Mouse (Mus musculus) spleen, postnatal 4 days (tissue): ENCODE measurements around the gene Pde4b.

Experiments used
- DNase-seq, 2 experiments: peaks; one replicate each; pipeline ENCODE4 v3.0.0; 2022; ENCODE audit warnings: low spot score in 2 of 2

The Pde4b gene

DNA sequence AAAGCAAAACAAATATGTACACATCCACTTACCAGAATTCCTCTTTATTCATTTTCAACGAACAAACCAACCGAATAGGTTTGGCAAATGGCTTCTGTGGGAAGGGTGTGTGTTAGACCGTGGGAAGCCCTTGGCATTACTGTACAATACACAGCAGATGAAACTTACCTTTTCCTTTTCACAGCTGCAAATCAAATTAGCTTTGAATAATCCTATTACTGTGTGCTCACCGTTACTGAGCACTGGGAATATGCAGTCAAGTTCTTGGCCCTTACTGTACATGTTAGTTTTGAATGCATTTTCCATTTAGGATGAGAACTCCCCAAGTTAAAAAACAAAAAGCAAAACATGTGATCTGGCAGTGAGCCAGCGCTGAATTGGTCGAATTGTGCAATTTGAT lies 199.8 kb downstream of the Pde4b start:
- DNase-seq: no peak

DNA sequence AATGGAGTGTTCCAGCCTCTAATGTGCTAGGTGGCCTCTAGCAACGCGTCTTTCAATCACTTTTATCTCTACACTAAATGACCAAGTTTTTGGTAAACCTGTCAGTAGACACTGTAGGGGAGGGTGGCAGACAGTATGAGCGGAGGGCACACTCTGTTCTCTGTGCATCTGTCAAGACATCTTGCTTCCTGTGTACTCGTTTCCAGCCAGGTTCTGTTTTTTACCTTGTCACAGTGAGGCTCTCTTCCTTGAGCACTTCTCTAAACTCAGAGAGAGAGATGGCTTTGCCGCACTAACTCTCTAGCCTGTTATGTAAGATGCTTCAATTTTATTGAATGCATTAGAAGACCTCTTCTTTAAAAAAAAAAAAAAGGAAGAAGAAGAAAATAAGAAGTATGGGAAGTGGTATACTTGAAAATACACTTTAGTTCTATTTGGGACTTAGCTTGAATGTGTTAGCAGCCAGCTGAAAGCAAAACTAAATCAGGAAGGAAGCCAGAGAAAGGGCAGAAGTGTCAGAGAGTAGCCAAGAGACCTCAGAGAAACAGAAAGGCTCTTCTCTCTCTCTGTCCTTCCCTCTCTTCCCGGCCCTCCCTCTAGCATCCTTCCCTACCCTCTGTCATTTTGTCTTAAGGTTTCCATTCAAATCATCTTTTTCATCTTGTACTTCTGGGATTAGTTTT lies 202.8 kb downstream of the Pde4b start:
- no peak for DNase-seq

DNA sequence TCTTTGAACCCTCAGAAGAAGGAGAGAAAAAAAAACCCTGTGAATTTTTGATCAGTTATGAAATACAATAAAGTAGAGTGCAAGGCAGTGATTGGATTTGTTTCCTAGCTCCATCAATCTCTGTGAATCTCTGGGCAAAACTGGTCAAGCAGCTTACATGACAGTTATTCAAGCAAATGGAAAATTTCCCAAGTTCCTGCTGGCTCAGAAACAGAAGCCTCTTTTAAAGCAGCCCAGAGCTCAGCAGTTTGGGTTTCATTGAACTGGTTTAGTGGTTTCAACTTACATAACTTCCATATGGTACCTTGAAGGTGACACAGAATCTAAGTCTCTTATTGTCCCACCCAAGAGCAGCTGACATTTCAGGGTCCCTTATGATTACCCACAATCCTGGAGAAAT lies 210.2 kb downstream of the Pde4b start:
- no peak for DNase-seq

DNA sequence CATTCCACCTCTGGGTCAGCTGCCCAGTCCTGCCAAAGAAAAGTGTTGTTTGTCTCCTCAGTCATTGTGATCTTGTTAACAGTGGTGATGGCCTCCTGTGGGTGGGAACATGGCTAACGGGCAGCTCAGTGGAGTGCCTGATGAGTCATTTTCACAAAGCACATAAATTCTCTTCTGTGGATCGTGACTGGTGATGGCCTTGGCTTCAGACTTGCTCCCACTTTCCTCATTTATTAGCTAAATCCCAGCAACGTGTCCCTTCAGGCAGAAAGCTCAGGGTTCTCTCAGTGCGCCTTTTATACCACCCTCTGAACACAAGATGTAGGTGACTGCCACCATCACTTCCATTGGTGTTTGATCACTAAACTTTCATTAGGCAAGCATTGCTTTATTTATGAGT lies 215.2 kb downstream of the Pde4b start:
- DNase-seq: no peak

DNA sequence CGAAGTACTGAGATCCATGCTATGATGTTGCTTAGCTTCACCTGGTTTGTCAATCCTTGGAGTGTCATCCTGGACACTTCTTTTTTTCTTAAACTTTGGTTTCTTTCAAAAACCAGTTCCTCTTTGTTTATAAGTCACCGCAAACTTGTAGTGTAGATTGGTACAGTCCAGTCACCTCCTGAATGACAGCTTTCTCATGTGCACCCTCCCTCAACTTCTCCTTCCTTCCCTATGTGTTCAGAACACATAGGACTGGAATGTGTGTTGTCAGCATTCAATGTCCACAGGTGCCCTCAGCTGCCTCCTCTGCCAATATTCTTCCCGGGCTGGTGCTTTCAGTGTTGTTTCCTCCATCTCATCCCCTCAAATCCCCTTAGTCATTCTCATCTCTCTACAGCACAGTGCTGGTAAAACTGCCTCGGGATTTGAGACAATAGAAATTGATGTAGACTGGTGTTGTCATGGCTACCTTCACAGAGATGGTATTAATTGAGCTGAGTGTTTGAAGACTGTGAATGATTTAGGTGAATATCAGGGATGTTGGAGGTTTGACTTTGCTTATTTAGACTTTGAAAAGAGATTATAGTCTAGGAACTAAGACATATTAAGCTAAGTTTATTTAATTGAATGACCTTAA lies 220.4 kb downstream of the Pde4b start:
- DNase-seq: no peak

DNA sequence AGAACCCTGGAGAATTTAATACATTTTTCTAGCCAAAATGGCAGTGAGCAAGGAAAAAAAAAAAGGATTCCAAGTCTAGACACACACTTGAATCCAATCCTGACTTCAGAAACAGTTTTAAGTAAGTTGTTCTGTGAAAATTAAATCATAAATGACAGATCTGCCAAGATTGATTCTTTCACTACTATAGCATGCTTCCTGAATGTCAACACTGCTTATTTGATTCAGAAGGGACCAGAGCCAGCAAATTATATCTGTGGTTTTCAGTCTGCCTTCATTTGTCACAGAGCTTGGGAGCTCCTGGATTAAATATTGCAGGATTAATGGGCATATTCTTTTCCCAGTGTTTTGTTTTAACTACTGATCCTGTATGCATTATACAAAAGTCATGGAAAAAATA lies 223.3 kb downstream of the Pde4b start:
- DNase-seq: no peak

DNA sequence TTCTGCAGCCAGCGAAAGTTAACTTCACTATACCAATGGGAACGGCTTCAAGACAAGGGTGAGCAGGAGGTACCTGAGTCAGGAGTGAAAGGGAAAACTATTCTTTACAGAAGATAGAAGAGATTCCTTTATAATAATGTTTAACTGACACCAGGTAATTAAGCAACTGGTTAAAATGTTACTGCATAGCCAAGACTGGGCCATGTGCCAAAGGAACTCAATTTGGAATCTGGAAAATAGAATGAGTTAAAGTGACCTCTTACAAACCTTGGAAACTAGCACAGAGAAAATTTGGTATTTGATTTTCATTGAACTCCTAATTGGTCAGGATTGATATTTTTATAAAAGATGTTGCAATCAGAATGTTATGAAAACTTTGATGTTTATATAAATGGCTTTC lies 228.7 kb downstream of the Pde4b start:
- DNase-seq: no peak

DNA sequence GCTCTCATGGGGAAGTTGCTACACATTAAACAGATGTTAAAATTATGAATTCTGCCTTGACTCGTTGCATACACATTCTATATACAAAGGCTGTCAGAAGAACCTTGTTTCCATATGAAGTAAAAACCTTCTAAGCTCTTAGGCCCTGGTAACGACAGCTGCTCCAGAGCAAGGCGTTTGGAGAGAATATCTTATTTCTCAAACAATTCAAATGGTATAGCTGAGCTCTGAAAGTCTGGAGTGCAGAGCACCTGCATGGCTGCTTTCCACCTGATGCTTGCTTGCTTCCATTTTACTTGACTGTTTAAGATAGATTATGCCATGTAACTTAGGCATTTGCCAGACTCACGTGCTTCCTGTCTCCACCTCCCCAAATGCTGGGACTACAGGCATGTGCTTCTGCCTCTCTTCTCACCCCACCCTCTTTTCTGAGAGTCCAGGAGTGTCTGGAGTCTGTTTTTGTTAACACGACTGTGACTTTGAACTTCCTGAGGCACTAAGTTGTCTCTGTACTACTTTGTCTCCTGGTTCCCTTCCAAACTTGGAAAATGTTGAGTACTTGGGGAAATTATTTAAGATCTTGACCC lies 229.4 kb downstream of the Pde4b start:
- DNase-seq: no peak

DNA sequence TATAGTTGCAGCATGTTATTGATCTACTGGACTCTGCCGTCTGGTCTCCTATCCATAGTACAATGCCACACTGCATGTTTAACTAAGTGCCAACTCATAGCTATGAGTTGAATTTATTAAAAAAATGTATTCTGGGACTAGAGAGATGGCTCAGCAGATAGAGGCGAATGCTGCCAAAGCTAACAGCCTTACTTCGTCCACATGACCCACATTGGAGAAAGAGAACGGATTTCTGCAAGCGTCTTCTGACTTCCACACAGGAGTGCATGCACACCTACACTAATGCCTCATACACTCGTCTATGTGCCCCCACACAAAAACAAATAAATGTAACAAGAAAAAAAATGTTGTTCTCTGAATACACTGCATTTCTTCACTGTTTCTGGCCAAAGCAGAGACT lies 231.3 kb downstream of the Pde4b start:
- no peak for DNase-seq

DNA sequence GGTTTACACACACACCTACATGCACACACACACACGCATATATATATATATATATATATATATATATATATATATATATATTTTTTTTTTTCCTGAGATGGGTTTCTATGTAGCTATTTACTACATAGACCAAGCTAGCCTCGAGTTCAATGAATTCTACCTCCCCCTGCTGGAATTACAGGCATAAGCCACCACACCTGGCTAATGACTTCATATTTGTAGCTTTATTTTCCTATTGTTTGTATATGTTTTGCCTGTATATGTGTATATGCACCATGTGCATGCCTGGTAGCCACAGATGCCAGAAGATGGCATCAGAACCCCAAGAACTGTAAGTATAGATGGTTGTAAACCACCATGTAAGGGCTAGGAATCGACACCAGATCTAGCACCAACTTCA lies 234.0 kb downstream of the Pde4b start:
- DNase-seq: no peak

DNA sequence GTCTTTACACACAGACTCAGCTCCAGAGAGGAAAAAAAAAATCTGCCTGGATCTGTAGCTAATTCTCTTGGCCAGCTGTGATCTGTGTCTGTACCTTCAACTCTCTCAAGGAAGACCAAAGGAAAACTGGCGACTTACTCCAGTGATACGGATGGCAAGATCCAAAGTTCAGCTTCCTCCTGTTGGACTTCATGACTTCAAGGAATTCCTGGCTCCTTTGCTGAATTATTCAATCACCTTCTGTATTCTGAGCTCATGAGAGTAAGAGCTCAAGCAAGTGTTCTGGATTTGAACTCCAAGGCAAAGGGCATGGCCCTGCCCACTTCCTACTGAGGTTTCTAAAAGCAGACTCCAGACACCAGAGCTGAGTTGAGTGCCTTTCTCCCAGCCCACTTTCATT lies 245.0 kb downstream of the Pde4b start:
- no peak for DNase-seq

DNA sequence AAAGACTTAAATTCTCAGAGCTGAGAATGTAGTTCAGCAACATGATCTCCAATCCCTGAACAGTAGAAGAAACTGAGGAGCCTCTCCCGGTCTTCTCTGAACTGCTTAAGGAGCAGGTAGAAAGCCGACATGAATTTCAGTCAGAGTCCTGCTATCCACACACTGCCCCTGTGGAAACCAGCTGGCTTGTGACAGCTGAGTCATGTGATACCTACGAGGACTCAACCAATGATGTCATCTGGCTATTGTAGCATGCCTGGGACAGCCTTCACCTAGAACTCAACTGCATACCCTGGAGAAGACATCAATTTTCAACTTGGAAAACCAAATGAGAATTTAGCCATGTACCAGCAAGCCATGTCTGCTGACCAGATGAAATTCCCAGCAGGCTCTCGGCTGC lies 245.5 kb downstream of the Pde4b start:
- DNase-seq: no peak

DNA sequence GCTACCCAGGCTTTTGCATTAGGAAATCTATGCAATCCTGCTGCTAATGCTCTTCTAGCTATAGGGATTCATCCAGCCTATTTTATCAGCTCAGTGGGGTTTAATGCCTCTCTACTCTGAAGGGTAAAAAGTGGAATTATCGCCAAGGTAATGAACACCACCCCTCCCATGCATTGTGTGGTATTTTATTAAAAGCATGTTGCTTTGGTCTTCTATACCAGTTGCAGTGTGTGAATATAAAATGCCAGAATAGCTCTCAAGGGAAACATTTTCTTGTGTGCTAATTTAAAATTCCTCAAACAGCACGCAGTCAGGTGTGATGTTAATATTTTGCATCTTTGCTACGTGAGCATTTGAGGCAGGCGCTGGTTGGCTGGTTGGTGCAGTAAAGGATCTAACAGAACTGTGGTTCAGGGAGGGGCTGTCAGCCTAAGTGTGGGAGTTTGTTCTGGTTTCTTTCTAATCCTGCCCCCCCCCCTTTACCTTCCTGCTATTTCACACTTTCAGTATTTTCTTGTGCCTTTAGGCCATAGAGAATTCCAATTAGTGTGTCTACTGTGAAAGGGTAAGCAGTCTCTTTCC lies 259.7 kb downstream of the Pde4b start:
- no peak for DNase-seq

DNA sequence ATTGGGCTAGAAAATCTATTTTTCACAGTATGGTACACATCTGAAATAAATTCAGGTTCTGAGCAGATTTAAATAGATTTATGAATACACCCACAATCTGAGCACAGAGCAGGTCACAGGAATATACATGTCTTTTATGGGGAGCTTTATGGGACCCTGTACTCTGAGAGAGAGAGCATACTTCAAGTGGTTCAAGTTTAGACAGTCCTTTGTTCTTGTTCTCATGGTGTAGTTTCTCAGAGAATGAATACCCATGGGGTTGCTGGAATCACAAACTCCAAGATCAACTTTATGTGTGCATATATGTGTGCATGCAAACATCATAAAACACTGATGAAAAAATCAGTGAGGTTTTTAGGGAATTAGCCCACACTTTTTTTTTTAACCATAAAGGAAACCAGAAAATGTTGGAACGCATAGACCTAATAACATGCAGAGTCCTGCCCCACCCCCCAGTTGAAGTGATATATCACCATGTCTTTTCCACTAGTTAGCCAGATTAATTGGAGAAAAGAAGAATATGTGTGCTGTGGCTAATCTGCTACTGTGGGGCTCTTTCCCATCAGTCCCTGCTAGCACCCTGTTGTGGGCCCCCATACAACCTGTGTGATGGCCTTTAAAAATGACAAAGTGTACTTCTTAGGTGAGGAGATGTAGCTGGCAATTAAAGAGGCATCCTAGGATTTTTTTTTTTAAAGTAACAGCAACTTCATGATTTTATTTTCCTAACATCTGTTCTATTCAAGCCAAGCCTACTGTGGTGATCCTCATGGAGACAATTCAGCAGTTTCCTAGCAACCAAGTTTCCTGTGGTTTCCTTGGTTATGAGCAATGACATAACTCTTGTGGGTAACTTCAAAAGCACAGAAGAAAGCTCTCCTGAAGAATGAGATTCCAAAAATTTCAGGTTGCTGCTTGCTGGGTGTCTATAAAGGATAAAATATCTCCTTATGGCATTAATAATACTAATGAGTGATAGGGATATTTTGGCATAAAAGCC lies 264.4 kb downstream of the Pde4b start:
- DNase-seq: no peak

DNA sequence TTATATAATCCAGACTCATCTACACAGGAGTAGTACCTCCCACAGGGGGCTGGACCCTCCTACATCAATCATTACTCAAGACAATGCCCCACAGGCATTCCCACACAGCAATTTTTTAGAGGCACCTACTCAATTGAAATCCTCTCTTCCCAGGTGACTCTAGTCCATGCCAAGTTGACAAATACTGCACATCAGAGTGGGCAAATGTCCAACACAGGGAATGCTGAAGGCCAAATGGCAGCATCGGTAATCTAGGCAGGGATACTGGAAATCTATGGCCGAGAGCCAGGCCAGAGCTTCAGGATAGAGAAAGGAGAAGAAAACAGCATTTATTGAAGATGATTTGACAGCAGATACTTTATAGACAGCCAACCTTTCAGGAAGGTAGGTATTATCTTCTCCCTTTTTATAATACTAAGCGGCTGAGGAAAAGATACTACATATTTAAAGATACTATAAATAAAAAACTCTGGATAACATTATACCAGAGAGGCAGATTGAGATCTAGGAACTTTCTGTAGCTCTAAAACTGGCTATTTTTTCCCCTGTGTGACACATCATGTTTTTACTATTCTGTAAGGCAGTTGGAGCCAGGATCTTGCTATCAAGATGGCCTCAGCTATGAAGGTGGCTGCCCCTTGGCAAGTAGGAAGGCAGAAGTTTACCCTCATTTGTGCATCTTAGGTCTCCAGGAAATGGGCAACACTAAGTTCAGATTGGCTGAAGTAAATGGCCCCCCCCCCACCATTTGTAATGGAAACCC lies 266.5 kb downstream of the Pde4b start:
- DNase-seq: no peak

DNA sequence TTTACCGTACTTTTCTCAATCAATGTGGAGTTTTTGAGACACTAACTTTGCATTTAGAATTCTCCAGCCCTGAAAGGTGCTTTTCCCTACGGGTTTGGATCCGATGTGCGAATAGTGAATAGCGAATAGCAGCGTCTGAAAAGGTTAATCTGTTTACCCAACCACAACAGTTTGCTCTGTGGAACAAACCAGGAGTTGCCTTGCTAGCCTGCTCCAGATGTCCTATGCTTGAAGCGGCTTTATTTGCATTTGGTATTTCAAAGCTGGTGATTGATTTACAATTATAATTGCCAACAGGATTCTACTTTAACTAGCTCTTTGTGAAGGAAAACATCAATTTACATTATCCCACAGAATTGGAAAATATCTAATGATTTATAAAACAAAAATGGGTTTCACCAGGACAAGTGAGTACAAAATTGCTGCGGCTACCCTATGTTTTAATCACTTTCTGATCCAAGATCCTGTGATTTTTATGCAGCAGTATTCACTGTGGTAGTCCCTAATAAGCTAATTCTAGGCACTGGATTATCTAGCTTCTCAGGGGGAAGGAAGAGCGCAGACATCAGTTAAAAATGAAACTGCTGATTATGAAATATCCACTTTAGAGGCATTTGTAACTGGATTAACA lies 280.9 kb downstream of the Pde4b start:
- DNase-seq: no peak

DNA sequence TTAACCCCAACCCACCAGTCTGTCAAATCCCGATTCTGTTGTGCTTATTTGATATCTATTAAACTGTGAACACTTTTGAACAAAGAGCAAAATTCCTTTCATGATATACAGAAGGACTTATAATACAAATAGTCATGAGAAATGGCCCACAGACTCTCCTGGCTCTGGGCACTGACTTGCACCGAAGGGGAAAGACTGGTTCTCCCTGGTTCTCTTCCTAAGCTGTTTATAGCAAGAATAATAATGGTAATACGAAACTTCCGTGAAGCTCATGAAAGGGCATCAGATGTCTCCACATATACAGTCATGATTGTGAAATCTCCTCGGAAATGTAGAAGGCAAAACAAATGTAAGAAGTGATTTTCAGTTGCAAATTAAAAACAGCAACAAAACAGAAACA lies 287.3 kb downstream of the Pde4b start:
- DNase-seq: no peak

DNA sequence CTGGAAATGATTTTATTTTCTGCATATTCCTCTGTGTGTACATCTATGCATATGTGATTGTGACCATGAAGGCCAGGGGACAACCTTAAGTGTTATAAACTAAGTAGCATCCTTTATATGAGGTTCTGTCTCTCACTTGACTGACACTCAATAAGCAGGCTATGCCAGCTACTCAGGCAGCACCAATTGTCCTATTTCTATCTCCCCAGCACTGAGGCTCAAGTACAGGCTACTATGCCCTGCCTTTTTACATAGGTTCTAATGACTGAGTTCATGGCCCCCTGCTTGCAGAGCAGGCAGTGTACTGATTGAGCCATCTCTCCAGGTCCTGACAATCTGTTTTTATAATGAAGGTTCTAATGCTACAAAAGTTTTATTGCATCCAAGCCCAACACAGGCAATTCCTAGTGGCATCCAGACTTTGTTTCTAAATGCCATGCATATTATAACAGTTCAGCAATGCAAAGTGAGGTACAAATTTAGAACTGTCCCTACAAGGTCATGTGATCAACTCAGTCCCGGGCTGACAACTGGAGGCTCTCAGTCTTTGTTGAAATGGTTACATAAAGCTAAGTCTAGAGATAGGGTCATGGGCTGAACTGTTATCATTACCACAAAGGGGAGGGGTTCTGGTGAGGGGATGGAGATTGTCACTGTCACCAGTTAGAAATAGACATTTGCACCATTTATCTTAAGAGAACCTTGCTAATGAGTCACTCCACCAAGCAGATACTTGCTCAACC lies 295.6 kb downstream of the Pde4b start:
- no peak for DNase-seq

DNA sequence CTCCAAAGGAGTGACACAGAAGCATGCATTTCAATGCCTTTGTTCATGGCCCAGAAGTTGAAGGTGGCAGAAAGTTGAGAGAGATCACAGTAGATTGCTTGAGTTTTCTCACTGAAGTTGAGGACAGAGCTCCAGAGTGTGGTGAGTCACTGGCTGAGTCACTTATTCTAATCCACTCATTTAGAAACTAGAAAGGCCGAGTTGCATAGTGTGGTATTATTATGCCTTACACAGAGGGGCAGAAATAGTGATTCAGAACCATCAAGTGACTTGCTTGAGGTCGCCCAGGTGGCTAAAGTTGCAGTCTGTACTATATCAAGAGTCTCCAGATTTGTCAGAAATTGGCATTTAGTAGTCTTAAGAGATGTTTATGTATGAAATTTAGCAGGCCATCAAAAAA lies 306.3 kb downstream of the Pde4b start:
- no peak for DNase-seq

DNA sequence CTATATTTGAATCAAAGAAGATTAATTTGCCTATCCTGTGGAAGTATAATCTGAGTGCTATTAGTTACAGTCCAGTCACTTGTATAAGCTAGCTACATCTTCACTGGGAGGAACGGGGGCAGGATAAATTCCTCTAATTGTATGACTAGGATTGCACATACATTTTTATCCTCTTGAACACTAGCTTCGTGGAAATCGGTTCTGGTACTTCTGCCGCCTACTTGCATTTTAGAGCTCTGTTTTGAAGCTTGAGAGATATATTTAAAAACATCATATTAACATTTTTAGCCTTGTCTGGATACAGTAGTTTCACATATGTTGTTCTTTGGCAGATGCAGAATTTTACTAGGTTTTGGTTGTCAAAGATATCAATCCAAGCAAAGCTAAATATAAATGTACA lies 310.0 kb downstream of the Pde4b start:
- no peak for DNase-seq
